Mouse (Mus musculus) erythroblast, embryonic 14.5 days (primary cell): Measurements from ENCODE around the gene Ust. TPM values are rescaled to one million over a fixed set of nuclear protein-coding genes. Genes with fewer than 3 reads are reported as not detected.

ENCODE experiments used
- H3K27me3 ChIP-seq: 2 replicates; pipeline ENCODE4 v1.6.1; 2012; ENCODE audit warnings: inconsistent platforms; ENCODE audit not compliant: control insufficient read depth
- H3K36me3 ChIP-seq: 2 replicates; pipeline ENCODE4 v1.6.1; 2012; ENCODE audit warnings: mild to moderate bottlenecking, inconsistent platforms; ENCODE audit not compliant: control insufficient read depth
- H3K4me1 ChIP-seq: 2 replicates; pipeline ENCODE4 v1.6.1; 2012; ENCODE audit warnings: inconsistent platforms; ENCODE audit not compliant: control insufficient read depth
- H3K4me3 ChIP-seq: replicated peaks from 2 replicates; pipeline ENCODE3; 2012; ENCODE audit warnings: moderate library complexity, mild to moderate bottlenecking, inconsistent platforms
- H3K9me3 ChIP-seq: 2 replicates; pipeline ENCODE4 v1.6.1; 2012; ENCODE audit warnings: low read length, inconsistent platforms, mixed read lengths; ENCODE audit not compliant: control insufficient read depth
- GATA1 ChIP-seq: IDR thresholded peaks from 2 replicates; pipeline ENCODE4 v1.6.1; 2012; ENCODE audit warnings: low read length, inconsistent platforms, mixed read lengths
- TAL1 ChIP-seq: IDR thresholded peaks from 3 replicates; pipeline ENCODE4 v1.6.1; 2012; ENCODE audit warnings: low read length, inconsistent platforms, mixed read lengths
- polyA plus RNA-seq: library from polyadenylated mRNA; stranded (reverse); fragments of >175 nt; gene quantifications from 2 replicates; pipeline ENCODE4 v1.2.3, GENCODE M21; 2012

Ust gene
- polyA plus RNA-seq, 1 experiment: not detected

GRCm38 (mm10) chr10:8461372-8461771 lies 57.3 kb downstream of the Ust start:
- H3K27me3 ChIP-seq: no peaks in the 10 kb centered on the region
- H3K9me3 ChIP-seq: peaks cover 6% of the 10 kb centered on the region
- H3K4me3 ChIP-seq: no peak overlapping the region
- H3K4me1 ChIP-seq: no peaks in the 10 kb centered on the region
- H3K36me3 ChIP-seq: no peaks in the 10 kb centered on the region
- no peak for TF ChIP-seq GATA1
- no peak for TF ChIP-seq TAL1

DNA sequence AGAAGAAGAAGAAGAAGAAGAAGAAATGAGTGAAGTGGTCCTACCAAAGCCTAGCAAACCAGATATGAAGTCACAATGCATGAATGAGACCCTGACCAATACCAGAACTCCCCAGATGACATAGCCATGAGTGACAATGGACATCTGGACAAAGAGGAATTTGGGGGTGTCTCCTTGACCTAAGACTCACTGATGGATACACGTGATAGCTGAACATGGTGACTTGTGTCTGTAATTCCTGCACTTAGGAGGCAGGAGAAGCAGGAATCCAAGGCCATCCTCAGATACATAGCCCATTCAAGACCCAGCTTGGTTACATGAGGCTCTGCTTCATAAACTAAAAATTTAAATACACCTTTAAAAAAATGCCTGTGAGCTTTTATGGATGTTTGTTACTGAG lies 63.9 kb downstream of the Ust start:
- no peaks in the 10 kb centered on the region for H3K27me3 ChIP-seq
- no peaks in the 10 kb centered on the region for H3K4me1 ChIP-seq
- peaks cover 14% of the 10 kb centered on the region for H3K9me3 ChIP-seq
- TF ChIP-seq TAL1 (no peak), GATA1 (no peak)
- H3K4me3 ChIP-seq: no peak overlapping the region
- H3K36me3 ChIP-seq: no peaks in the 10 kb centered on the region

- Histone ChIP-seq H3K4me3 (no peak overlapping the region), H3K9me3 (peaks cover 4% of the 10 kb centered on the region; the same call in 1 of the 2 replicates), H3K36me3 (no peaks in the 10 kb centered on the region), H3K27me3 (no peaks in the 10 kb centered on the region), H3K4me1 (no peaks in the 10 kb centered on the region)
- TF ChIP-seq GATA1 (no peak), TAL1 (no peak)
Observed at GRCm38 (mm10) chr10:8447681-8448080, 70.9 kb downstream of the Ust start.

- H3K4me1 ChIP-seq: no peaks in the 10 kb centered on the region
- H3K27me3 ChIP-seq: no peaks in the 10 kb centered on the region
- H3K36me3 ChIP-seq: no peaks in the 10 kb centered on the region
- peaks cover under 1% of the 10 kb centered on the region; the same call in 1 of the 2 replicates for H3K9me3 ChIP-seq
- H3K4me3 ChIP-seq: no peak overlapping the region
- TF ChIP-seq GATA1: no peak
- TF ChIP-seq TAL1: no peak
Observed at GRCm38 (mm10) chr10:8446972-8447371, 71.7 kb downstream of the Ust start.

DNA sequence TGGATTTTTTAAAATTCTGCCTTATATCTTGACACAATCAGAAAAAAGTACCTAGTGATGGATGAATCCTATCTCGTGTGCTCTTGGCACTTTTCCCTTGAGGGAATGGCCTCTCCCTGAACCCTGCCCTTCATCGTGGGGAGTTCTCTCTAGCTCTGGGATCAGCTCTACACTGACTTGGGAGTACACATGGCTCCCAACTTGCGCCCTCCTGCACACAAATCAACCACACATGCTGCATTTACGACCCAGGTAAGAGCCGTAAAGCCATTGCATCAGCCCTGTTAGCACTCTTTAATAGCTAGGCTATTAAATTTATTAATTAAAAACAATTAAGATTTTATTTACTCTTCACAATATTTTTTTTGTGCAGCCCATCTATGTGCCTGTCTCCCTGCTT lies 74.6 kb downstream of the Ust start:
- Histone ChIP-seq H3K36me3 (no peaks in the 10 kb centered on the region), H3K27me3 (no peaks in the 10 kb centered on the region), H3K9me3 (no peaks in the 10 kb centered on the region), H3K4me1 (no peaks in the 10 kb centered on the region), H3K4me3 (no peak overlapping the region)
- TF ChIP-seq TAL1 (no peak), GATA1 (no peak)

DNA sequence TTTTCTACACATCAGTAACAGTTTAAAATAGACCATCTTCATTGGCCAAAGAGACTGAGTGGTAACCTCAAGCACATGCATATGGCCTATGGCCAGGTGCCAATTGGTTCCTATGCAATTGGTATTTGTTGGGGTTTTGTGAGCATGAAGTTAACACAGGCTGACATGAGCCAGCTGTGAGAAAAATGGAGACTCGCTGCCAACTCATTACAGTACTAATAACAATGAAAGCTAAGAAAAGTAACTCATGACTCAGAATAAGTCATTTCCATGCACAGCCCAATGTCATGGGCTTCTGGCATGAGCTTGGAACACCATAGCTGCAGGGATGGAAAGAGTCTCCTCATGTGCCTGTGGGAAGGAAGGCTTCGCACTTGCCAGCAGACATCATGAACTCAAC lies 86.8 kb downstream of the Ust start:
- no peaks in the 10 kb centered on the region for H3K36me3 ChIP-seq
- no peaks in the 10 kb centered on the region for H3K9me3 ChIP-seq
- no peaks in the 10 kb centered on the region for H3K27me3 ChIP-seq
- no peaks in the 10 kb centered on the region for H3K4me1 ChIP-seq
- H3K4me3 ChIP-seq: no peak overlapping the region
- no peak for TF ChIP-seq TAL1
- TF ChIP-seq GATA1: no peak

DNA sequence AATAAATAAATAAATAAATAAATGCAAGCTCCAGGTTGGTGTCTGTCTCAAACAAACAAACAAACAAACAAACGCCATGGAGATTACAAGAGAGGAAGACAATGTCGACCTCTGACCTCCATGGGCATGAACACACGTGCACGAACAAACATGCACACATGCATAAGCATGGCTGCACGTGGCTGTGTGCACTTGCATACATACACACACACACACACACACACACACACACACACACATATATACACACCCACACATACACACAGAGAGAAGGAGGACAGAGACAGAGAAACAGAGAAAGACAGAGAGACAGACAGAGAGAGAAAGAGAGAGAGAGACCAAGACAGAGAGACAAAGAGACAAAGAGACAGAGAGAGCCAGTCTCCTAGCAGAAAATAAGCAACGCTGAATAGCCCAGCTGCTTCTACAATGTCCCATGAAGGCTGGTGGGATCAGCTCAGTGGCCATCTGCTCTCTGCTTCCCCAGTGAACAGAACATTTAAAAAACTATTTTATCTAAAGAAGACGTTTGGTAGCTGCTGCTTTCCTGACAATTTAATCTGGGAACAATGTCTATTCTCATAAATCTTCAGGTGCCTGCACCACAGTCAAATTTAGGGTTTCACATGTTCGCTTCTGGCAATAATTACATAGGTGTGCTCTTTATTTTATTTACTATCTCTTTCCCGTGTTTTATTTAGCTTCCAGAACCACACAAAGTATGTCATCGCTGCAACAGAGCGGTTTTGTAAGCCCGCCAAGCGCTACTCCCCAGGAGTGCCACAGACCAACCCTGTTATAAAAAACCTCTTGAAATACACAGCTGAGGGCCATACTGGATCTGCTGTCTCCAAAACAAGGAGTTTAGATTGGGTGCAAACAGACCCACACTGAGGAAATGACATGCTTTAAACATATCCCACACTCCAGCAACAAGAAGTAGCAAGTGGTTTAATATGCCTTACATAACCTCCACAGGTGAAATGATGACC lies 89.5 kb downstream of the Ust start:
- TF ChIP-seq TAL1: no peak
- TF ChIP-seq GATA1: no peak
- Histone ChIP-seq H3K9me3 (no peaks in the 10 kb centered on the region), H3K4me3 (no peak overlapping the region), H3K36me3 (no peaks in the 10 kb centered on the region), H3K4me1 (no peaks in the 10 kb centered on the region), H3K27me3 (no peaks in the 10 kb centered on the region)

DNA sequence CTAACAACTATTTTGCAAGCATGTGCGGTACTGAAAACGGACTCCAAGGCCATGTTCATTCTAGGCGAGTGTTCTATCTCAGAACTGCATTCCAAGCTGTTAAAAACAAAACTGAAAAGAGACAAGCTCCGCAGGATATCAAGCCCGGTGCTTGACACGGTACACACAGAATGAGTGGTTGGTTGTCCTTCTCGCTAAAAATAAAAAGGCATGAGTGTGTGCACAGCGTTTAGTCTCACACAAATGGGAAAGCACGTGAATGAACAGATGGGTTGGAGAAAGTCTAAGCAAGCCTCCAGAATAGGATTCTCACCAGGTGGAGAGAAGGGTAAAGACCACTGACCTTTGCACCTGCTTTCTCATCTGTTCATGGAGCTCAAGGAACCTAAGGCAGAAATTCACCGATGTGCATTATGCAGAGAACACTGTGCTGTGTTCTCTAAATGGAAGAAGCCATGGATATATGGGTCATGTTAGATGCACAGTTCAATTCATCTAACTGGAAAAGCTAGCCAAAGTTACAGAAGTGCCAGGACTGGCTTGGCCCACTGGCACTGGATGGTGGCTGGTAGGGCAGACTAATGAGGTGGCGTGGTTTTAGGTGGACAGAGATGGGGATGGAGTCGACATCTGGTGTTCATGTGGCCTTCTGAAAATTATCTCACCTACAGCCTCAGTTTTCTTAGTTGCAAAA lies 90.8 kb downstream of the Ust start:
- Histone ChIP-seq H3K4me1 (no peaks in the 10 kb centered on the region), H3K9me3 (no peaks in the 10 kb centered on the region), H3K36me3 (no peaks in the 10 kb centered on the region), H3K4me3 (no peak overlapping the region), H3K27me3 (no peaks in the 10 kb centered on the region)
- TF ChIP-seq GATA1 (no peak), TAL1 (no peak)

DNA sequence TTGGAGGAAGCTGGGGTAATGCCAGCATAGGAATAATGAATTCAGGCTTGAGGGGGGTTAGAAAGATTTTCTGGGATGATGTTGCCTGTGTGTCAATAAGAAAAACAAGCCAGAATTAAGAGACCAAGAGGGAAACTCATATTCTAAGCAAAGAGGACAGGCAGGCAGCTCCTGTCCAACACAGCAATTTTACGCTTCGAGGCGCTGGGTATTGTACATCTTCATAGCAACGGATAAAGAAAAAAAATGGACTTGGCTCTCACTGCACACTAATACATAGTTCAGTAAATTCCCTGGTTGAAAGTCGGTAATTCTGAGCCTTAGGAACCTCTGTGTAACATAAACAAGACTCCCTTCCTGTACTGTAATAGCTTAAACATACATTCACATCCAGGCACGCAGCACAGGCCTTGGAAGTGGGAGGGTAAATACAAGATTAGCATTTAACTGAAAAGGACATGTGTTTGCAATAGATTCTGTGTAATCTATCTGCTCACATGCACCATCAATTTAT lies 99.1 kb downstream of the Ust start:
- H3K36me3 ChIP-seq: no peaks in the 10 kb centered on the region
- TF ChIP-seq GATA1 (no peak), TAL1 (no peak)
- H3K9me3 ChIP-seq: no peaks in the 10 kb centered on the region
- H3K4me3 ChIP-seq: no peak overlapping the region
- H3K4me1 ChIP-seq: no peaks in the 10 kb centered on the region
- no peaks in the 10 kb centered on the region for H3K27me3 ChIP-seq
